Mouse (Mus musculus) liver, embryonic 14.5 days (tissue): ENCODE measurements around the gene Chst8.

Experiments
- CTCF ChIP-seq: IDR thresholded peaks from 2 replicates; pipeline ENCODE4 v1.5.1; 2016; ENCODE audit warnings: antibody characterized with exemption, low read depth, control low read depth
- EP300 ChIP-seq: IDR thresholded peaks from 2 replicates; pipeline ENCODE4 v1.6.1; 2016; ENCODE audit warnings: antibody characterized with exemption, low read depth

DNA sequence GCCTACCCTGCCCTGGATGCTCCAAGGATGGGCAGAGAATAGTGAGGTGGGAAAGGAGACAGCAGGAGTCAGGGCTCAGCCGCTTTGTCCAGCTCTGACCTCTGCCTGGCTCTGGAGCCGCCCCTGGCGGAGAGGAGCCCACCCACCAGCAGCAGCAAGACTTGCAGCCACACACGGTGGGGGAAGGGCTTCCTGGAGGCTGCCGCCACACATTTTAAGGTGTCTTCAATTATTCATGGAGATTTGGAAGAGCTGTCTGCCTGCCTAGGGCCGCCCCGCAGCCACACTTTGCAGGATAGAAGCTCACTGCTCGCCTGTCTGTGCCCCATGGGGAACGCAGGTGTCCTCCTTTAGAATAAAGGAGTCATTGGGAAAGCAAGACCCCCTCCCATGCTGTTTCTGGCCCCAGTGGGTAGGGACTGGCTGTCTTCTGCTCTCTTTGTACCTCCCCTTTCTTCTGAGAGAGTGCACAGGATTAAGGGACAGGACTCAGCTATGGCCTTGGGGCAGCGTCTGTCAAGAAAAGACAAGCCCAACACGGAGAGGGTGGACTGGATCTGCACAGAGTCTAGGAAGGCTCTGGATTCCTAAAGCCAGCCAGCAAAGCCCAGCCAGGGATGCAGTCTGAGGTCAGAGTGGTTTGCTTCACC is 95.2 kb downstream of the Chst8 start:
- TF ChIP-seq CTCF (no peak), EP300 (no peak)
